Mouse (Mus musculus): ENCODE data around the gene Dnal1. TPM values are rescaled to one million over a fixed set of nuclear protein-coding genes. Genes with fewer than 3 reads are reported as not detected.

Dnal1 gene
- polyA plus RNA-seq, 1 experiment from 2014 or later, result 0.42 TPM

Other genes starting within 250 kb of the Dnal1 start
- gene Numb, start 192.4 kb upstream of the Dnal1 start, polyA plus RNA-seq (2015; fragmentation: Nextera tagmentation; extraction: Ambion mirVana), result 16.8 and 17.4 TPM in 2 replicates
- gene Riox1, start 163.8 kb upstream of the Dnal1 start, polyA plus RNA-seq (2015; fragmentation: Nextera tagmentation; extraction: Ambion mirVana), result 4.4 and 4.6 TPM in 2 replicates
- gene Heatr4, start 129.5 kb upstream of the Dnal1 start, polyA plus RNA-seq (2015; fragmentation: Nextera tagmentation; extraction: Ambion mirVana), result not detected in 2 replicates
- 11.2 and 12.3 TPM in 2 replicates for gene Acot2, start 126.5 kb upstream of the Dnal1 start, polyA plus RNA-seq (2015; fragmentation: Nextera tagmentation; extraction: Ambion mirVana)
- 30.2 and 36.4 TPM in 2 replicates for gene Acot1, start 104.9 kb upstream of the Dnal1 start, polyA plus RNA-seq (2015; fragmentation: Nextera tagmentation; extraction: Ambion mirVana)
- gene Acot4, start 76.0 kb upstream of the Dnal1 start, polyA plus RNA-seq (2015; fragmentation: Nextera tagmentation; extraction: Ambion mirVana), result 8.4 and 10.0 TPM in 2 replicates
- not detected in 2 replicates for gene Gm49366, start 75.4 kb upstream of the Dnal1 start, polyA plus RNA-seq (2015; fragmentation: Nextera tagmentation; extraction: Ambion mirVana)
- 6.3 and 6.7 TPM in 2 replicates for gene Acot3, start 62.2 kb upstream of the Dnal1 start, polyA plus RNA-seq (2015; fragmentation: Nextera tagmentation; extraction: Ambion mirVana)
- not detected in 2 replicates for gene Acot5, start 45.0 kb upstream of the Dnal1 start, polyA plus RNA-seq (2015; fragmentation: Nextera tagmentation; extraction: Ambion mirVana)
- 0.33 and 0.41 TPM in 2 replicates for gene Acot6, start 13.7 kb upstream of the Dnal1 start, polyA plus RNA-seq (2015; fragmentation: Nextera tagmentation; extraction: Ambion mirVana)
- gene Pnma1, start 34.1 kb downstream of the Dnal1 start, polyA plus RNA-seq (2015; fragmentation: Nextera tagmentation; extraction: Ambion mirVana), result 0.12 and 0.14 TPM in 2 replicates
- gene Elmsan1, start 104.5 kb downstream of the Dnal1 start, polyA plus RNA-seq (2015; fragmentation: Nextera tagmentation; extraction: Ambion mirVana), result 6.9 and 7.8 TPM in 2 replicates
- gene Ptgr2, start 170.9 kb downstream of the Dnal1 start, polyA plus RNA-seq (2015; fragmentation: Nextera tagmentation; extraction: Ambion mirVana), result 22.8 and 25.2 TPM in 2 replicates
- gene Zfp410, start 202.5 kb downstream of the Dnal1 start, polyA plus RNA-seq (2015; fragmentation: Nextera tagmentation; extraction: Ambion mirVana), result 32.3 and 36.2 TPM in 2 replicates
- gene Coq6, start 247.3 kb downstream of the Dnal1 start, polyA plus RNA-seq (2015; fragmentation: Nextera tagmentation; extraction: Ambion mirVana), result 22.3 and 23.6 TPM in 2 replicates
- gene Fam161b, start 247.5 kb downstream of the Dnal1 start, polyA plus RNA-seq (2015; fragmentation: Nextera tagmentation; extraction: Ambion mirVana), result 1.0 and 1.3 TPM in 2 replicates